Mouse (Mus musculus) spleen, embryonic (tissue): ENCODE data around the gene Jun.

Source experiments
- CTCF ChIA-PET: fragments of 350-600 bp; sonication (Branson Sonifier 250); formaldehyde crosslinking; loops from one replicate; lab custom pipeline; 2022; lab: Charles Lee

Jun gene

GRCm38 (mm10) chr4:95074319-95074718 lies 22.3 kb upstream of the Jun start:
- CTCF ChIA-PET, result no interaction called here

GRCm38 (mm10) chr4:95073214-95073750 lies 21.3 kb upstream of the Jun start:
- CTCF ChIA-PET, result no interaction called here

- CTCF ChIA-PET, result no interaction called here
Observed at GRCm38 (mm10) chr4:95070407-95070806, 18.4 kb upstream of the Jun start.

- CTCF ChIA-PET, result no interaction called here
Observed at GRCm38 (mm10) chr4:95068045-95068948, 16.3 kb upstream of the Jun start.

GRCm38 (mm10) chr4:95063609-95064210 lies 11.7 kb upstream of the Jun start:
- CTCF ChIA-PET, result no interaction called here

GRCm38 (mm10) chr4:95062873-95063272 lies 10.9 kb upstream of the Jun start:
- CTCF ChIA-PET, result no interaction called here

- CTCF ChIA-PET, result interaction anchor here (0.6 kb wide), 1 partner anchor 341 kb away, joined by 7 read pairs; no protein-coding TSS in a partner anchor
Observed at GRCm38 (mm10) chr4:95057264-95057663, 5.2 kb upstream of the Jun start.

DNA sequence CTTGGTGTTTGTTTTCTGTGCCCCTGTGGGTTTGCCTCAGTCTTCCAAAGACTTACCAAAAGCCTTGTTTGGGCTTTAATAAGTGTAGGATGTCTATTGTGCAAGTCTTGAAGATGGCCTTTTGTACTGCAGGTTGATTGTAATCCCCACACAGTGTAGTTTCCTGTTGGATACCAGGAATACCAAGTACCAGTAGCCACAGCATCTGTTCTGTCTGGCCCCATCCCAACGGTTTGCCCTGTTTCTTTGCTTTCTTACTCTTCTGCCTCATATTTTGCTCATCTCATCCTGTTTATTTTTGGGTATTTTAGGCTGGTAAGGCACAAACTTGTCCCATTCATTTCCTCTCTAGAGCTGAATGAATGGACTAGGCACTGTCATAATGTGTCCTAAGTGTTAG lies 3.3 kb upstream of the Jun start:
- CTCF ChIA-PET, result no interaction called here

GRCm38 (mm10) chr4:95054336-95054735 lies 2.3 kb upstream of the Jun start:
- CTCF ChIA-PET, result interaction anchor here (0.6 kb wide), 1 partner anchor 813 kb away, joined by 10 read pairs; no protein-coding TSS in a partner anchor

- CTCF ChIA-PET, result interaction anchor here (0.6 to 1.3 kb wide), 2 partner anchors 814 to 815 kb away, joined by 4 to 10 read pairs; no protein-coding TSS in a partner anchor
Observed at GRCm38 (mm10) chr4:95053791-95054117, 1.7 kb upstream of the Jun start.

- CTCF ChIA-PET, result interaction anchor here (0.7 to 1.3 kb wide), 2 partner anchors 165 to 816 kb away, joined by 3 to 4 read pairs; no protein-coding TSS in a partner anchor
Observed at GRCm38 (mm10) chr4:95053041-95053790, 1.2 kb upstream of the Jun start.

GRCm38 (mm10) chr4:95051311-95051871 lies 631 bp downstream of the Jun start:
- CTCF ChIA-PET, result no interaction called here

DNA sequence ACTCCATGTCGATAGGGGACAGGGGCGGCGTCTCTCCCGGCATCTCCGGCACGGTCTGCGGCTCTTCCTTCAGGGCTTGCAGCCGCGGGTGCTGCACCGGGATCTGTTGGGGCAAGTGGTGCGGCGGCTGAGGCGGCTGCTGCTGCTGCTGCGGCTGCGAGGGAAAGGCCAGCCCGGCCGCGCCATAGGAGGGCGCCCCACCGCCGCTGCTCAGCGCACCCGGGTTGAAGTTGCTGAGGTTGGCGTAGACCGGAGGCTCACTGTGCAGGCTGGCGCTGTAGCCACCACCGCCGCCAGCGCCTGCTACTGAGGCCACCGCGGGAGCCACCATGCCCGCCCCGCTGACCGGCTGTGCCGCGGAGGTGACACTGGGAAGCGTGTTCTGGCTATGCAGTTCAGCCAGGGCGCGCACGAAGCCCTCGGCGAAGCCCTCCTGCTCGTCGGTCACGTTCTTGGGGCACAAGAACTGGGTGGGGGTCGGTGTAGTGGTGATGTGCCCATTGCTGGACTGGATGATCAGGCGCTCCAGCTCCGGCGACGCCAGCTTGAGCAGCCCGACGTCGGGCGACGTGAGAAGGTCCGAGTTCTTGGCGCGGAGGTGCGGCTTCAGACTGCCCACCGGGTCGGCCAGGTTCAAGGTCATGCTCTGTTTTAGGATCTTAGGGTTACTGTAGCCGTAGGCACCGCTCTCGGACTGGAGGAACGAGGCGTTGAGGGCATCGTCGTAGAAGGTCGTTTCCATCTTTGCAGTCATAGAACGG lies 1.3 kb downstream of the Jun start:
- CTCF ChIA-PET, result no interaction called here

DNA sequence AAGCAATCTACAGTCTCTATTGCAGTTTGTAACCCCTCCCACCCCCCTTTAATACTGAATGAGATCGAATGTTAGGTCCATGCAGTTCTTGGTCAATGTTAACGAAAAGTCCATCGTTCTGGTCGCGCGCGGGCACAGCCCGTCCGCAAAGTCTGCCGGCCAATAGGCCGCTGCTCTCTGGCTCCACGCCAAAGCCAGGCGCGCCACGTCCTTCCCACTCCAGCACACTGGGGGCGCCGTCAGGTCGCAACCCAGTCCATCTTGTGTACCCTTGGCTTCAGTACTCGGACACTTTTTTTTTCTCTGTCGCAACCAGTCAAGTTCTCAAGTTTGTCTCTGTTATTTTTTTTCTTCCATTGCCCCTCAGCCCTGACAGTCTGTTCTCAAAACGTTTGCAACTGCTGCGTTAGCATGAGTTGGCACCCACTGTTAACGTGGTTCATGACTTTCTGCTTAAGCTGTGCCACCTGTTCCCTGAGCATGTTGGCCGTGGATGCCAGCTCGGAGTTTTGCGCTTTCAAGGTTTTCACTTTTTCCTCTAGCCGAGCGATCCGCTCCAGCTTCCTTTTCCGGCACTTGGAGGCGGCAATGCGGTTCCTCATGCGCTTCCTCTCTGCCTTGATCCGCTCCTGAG lies 2.0 kb downstream of the Jun start:
- CTCF ChIA-PET, result no interaction called here

GRCm38 (mm10) chr4:95049153-95049552 lies 2.9 kb downstream of the Jun start:
- CTCF ChIA-PET, result interaction anchor here (0.6 kb wide), 1 partner anchor 42 kb away, joined by 3 read pairs; no protein-coding TSS in a partner anchor

DNA sequence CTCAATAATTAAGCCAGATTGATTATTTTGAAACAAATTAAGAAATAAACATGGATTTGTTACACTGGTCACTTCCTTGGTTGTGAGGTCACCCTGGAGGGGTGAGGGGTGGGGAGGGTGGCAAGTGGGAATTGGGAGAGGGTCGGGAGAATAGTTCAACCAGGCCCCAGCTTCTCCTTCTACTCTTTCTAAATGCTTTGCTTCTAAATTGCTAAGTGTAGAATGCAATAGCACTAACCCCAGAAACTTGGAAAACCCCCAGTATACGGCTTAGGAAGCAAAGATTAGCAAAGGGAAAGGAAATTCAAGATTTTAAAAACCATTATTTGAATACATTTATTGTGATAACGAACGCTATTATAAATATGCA lies 3.3 kb downstream of the Jun start:
- CTCF ChIA-PET, result interaction anchor here (0.6 kb wide), 1 partner anchor 42 kb away, joined by 3 read pairs; no protein-coding TSS in a partner anchor

GRCm38 (mm10) chr4:95048021-95048730 lies 3.8 kb downstream of the Jun start:
- CTCF ChIA-PET, result no interaction called here

GRCm38 (mm10) chr4:95045133-95045532 lies 6.9 kb downstream of the Jun start:
- CTCF ChIA-PET, result no interaction called here

GRCm38 (mm10) chr4:95044721-95045120 lies 7.3 kb downstream of the Jun start:
- CTCF ChIA-PET, result no interaction called here
